Mouse (Mus musculus) cerebellum, adult 9-10 months (tissue): Measurements from ENCODE around the gene Tigar.

Source experiments
- DNase-seq: peaks from one replicate; pipeline ENCODE4 v3.0.0; 2022

The Tigar gene

GRCm38 (mm10) chr6:127079867-127080731 lies 29.3 kb downstream of the Tigar start:
- peak; percentile 82 for DNase-seq

GRCm38 (mm10) chr6:127072817-127073216 lies 36.5 kb downstream of the Tigar start, which contains the start of gene Fgf23:
Gene Fgf23, plus strand, starts transcription at chr6:127072902.
- DNase-seq = no peak

DNA sequence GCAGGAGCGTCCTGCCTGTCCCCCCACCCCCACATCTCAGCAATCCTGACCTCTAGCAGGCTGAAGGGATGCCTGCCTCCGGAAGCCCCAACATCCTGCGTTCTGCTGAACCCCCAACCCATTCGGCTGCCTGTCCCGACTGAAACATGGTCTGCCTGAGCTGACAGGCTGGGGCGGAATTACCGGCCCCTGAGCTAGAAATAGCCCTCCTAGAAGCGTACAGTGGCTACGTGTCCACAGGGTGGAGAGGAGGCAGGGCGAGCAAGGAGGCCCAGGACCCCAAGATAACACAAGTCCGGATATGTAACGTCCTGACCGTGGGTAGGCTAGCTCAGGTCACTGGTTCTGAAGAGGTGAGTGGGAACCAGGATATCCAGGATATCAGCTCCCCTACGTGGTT lies 44.5 kb downstream of the Tigar start:
- DNase-seq = no peak

- no peak for DNase-seq
Observed at GRCm38 (mm10) chr6:127063915-127064314, 45.4 kb downstream of the Tigar start.

DNA sequence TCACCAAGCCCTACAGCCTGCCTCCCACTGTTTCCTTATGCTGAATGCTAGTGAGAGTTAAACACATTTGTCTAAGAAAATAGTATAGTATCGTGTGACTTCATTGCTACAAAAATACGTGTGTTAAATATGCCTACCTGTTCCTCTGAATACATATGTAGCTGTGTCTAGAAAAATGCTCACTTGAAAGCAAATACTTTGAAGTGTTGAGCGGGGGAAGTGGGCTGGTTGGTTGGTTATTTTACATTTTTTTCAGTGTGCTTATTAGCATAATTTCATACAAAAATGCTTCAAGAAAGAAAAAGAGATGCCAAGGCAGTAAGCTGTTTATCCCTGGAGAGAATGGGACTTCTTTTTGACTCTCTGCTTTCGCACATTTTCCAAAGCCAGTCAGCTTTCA lies 49.4 kb downstream of the Tigar start:
- no peak for DNase-seq

DNA sequence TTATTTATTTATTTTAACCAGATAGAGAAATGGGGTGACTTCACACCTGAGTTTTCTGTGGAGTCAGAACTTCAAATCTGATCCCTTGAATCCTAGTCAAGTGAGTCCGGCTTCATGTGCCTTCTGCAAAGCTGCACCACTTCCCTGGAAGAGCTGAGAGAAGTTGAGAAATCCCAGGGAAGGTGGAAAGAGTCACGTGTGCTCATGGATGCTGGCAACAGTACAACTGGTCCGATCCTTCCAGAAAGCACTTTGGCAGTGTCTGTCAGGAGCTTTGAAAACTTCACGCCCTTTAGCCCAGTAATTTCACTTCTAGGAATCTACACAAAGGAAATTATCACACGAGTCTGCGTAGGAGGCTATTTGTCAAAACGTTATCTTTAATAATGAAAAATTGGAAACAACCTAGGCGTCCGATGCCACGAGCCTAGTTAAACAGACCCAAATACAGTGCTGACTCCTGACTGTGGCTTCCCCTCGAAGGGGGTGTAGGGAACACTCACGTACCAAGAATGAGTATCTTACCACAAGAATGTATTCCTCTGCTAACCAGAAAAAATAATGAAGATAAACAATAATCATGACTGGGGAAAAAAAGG lies 52.3 kb downstream of the Tigar start:
- no peak for DNase-seq

- no peak for DNase-seq
Observed at GRCm38 (mm10) chr6:127050847-127051246, 58.5 kb downstream of the Tigar start.

- no peak for DNase-seq
Observed at GRCm38 (mm10) chr6:127044909-127045308, 64.4 kb downstream of the Tigar start.
